Mouse (Mus musculus): Measurements from ENCODE around the gene Hpse. TPM values are rescaled to one million over a fixed set of nuclear protein-coding genes. Genes with fewer than 3 reads are reported as not detected.

The Hpse gene
- total RNA-seq, 2 experiments from 2014 or later: 95.3 to 102 TPM

GRCm38 (mm10) chr5:100643991-100644535 is 75.5 kb downstream of the Hpse start:
- peak; percentile 63 for ATAC-seq (ENCODE audit: poor library complexity, severe bottlenecking)

- ATAC-seq (ENCODE audit: poor library complexity, severe bottlenecking): peak; percentile 51
Measured at GRCm38 (mm10) chr5:100643253-100643990, 76.1 kb downstream of the Hpse start.

- no peak for ATAC-seq (ENCODE audit: poor library complexity, severe bottlenecking)
Measured at GRCm38 (mm10) chr5:100642316-100642715, 77.2 kb downstream of the Hpse start.

- no peak for ATAC-seq (ENCODE audit: poor library complexity, severe bottlenecking)
Measured at GRCm38 (mm10) chr5:100638483-100638882, 81.0 kb downstream of the Hpse start.

- peak; percentile 38 for ATAC-seq (ENCODE audit: poor library complexity, severe bottlenecking)
Measured at GRCm38 (mm10) chr5:100636794-100637544, 82.5 kb downstream of the Hpse start.

- ATAC-seq (ENCODE audit: poor library complexity, severe bottlenecking): no peak
Measured at GRCm38 (mm10) chr5:100635908-100636307, 83.6 kb downstream of the Hpse start.

- peak; percentile 30 for ATAC-seq (ENCODE audit: poor library complexity, severe bottlenecking)
Measured at GRCm38 (mm10) chr5:100634885-100635478, 84.5 kb downstream of the Hpse start.

- peak; percentile 76 for ATAC-seq (ENCODE audit: poor library complexity, severe bottlenecking)
Measured at GRCm38 (mm10) chr5:100632540-100633129, 86.9 kb downstream of the Hpse start.

Other genes with a start within 250 kb of the Hpse start
- 36.7 and 39.9 TPM in 2 replicates for gene Lin54, start 219.1 kb downstream of the Hpse start, total RNA-seq (2015)
- 42.2 and 45.1 TPM in 2 replicates for gene Lin54, start 219.1 kb downstream of the Hpse start, total RNA-seq (2017)
- gene Cops4, start 201.4 kb downstream of the Hpse start, total RNA-seq (2015): 45.6 and 56.6 TPM in 2 replicates
- gene Cops4, start 201.4 kb downstream of the Hpse start, total RNA-seq (2017): 81.4 and 81.5 TPM in 2 replicates
- 1,942 and 2,045 TPM in 2 replicates for gene Plac8, start 147.5 kb downstream of the Hpse start, total RNA-seq (2015)
- 1,369 and 1,731 TPM in 2 replicates for gene Plac8, start 147.5 kb downstream of the Hpse start, total RNA-seq (2017)
- 20.9 and 21.0 TPM in 2 replicates for gene Coq2, start 44.6 kb downstream of the Hpse start, total RNA-seq (2015)
- 20.1 and 22.5 TPM in 2 replicates for gene Coq2, start 44.6 kb downstream of the Hpse start, total RNA-seq (2017)
- 11.8 and 20.5 TPM in 2 replicates for gene Helq, start 78.9 kb upstream of the Hpse start, total RNA-seq (2015)
- gene Helq, start 78.9 kb upstream of the Hpse start, total RNA-seq (2017): 7.5 and 11.7 TPM in 2 replicates
- gene Mrps18c, start 78.9 kb upstream of the Hpse start, total RNA-seq (2015): 91.5 and 114 TPM in 2 replicates
- gene Mrps18c, start 78.9 kb upstream of the Hpse start, total RNA-seq (2017): 113 and 148 TPM in 2 replicates
- gene Abraxas1, start 101.2 kb upstream of the Hpse start, total RNA-seq (2015): 5.9 and 12.7 TPM in 2 replicates
- gene Abraxas1, start 101.2 kb upstream of the Hpse start, total RNA-seq (2017): 15.0 and 16.3 TPM in 2 replicates
- gene Gpat3, start 126.0 kb upstream of the Hpse start, total RNA-seq (2015): 3.1 and 3.2 TPM in 2 replicates
- gene Gpat3, start 126.0 kb upstream of the Hpse start, total RNA-seq (2017): 3.9 and 4.0 TPM in 2 replicates

Data from megakaryocyte, adult 5-6 weeks (primary cell).